ENCODE assay signal across 8 mouse cellular contexts in genomic region chr7:81932521-81933045, GRCm38 (mm10). TPM values are rescaled to one million over a fixed set of nuclear protein-coding genes. Genes with fewer than 3 reads are reported as not detected.
DNase-seq lines count a peak whose midpoint lies in the region; ATAC-seq and TF ChIP-seq lines count a peak whose summit lies in the region.

No protein-coding gene starts in this region.

- 47% methylated on average over 5 of the region's 5 CpGs for WGBS in heart, embryonic 10.5 days
- WGBS in hindbrain, embryonic 14.5 days = 33% methylated on average over 5 of the region's 5 CpGs
- 29% methylated on average over 5 of the region's 5 CpGs for WGBS in midbrain, embryonic 13.5 days

- peaks cover 15% of the 10 kb centered on the region for H3K4me1 ChIP-seq in heart, embryonic 10.5 days
- H3K4me1 ChIP-seq in cortical plate, adult 2 months (ENCODE audit: control insufficient read depth, insufficient read depth, low read length) = peaks cover 5% of the 10 kb centered on the region; the same call in 1 of the 2 replicates
- peaks cover 43% of the 10 kb centered on the region for H3K4me1 ChIP-seq in hindbrain, embryonic 14.5 days (replicated peaks; ENCODE audit: control insufficient read depth, insufficient read depth, low read length)
- H3K4me1 ChIP-seq in midbrain, embryonic 13.5 days (replicated peaks) = peaks cover 60% of the 10 kb centered on the region

- no peak for TF ChIP-seq POLR2A in cortical plate, adult 2 months (IDR thresholded peaks at IDR 0.05; ENCODE audit: extremely low read depth, insufficient read depth, low read length)

- peaks cover 31% of the 10 kb centered on the region for H3K27me3 ChIP-seq in heart, embryonic 10.5 days (ENCODE audit: insufficient read depth, poor library complexity, severe bottlenecking)
- no peaks in the 10 kb centered on the region for H3K27me3 ChIP-seq in hindbrain, embryonic 14.5 days (ENCODE audit: control insufficient read depth, insufficient read depth, low read length)
- H3K27me3 ChIP-seq in midbrain, embryonic 13.5 days = no peaks in the 10 kb centered on the region; the same call in 1 of the 2 replicates

- no peak for ATAC-seq in hindbrain, embryonic 14.5 days (ENCODE audit: low FRiP score)
- ATAC-seq in midbrain, embryonic 13.5 days = no peak
- no peak for ATAC-seq in cerebellum, adult (ENCODE audit: insufficient number of reproducible peaks, low FRiP score, low TSS enrichment)

- TF ChIP-seq CTCF in cortical plate, adult 2 months (IDR thresholded peaks at IDR 0.05; ENCODE audit: extremely low read depth, insufficient read depth, low read length) = no peak

- H3K9me3 ChIP-seq in heart, embryonic 10.5 days = no peaks in the 10 kb centered on the region
- no peaks in the 10 kb centered on the region for H3K9me3 ChIP-seq in hindbrain, embryonic 14.5 days (ENCODE audit: control insufficient read depth, low read length)
- H3K9me3 ChIP-seq in midbrain, embryonic 13.5 days = no peaks in the 10 kb centered on the region

- H3K27ac ChIP-seq in heart, embryonic 10.5 days = no peak overlapping the region
- no peak overlapping the region for H3K27ac ChIP-seq in cortical plate, adult 2 months (ENCODE audit: insufficient read depth, low read length)
- peak overlapping the region; percentile 99; the same call in 1 of the 2 replicates for H3K27ac ChIP-seq in hindbrain, embryonic 14.5 days
- peak overlapping the region; percentile 99; the same call in 1 of the 2 replicates for H3K27ac ChIP-seq in midbrain, embryonic 13.5 days

- peak overlapping the region; percentile 80 for H3K4me3 ChIP-seq in heart, embryonic 10.5 days
- H3K4me3 ChIP-seq in cortical plate, adult 2 months (ENCODE audit: insufficient read depth, low read length) = peak overlapping the region; percentile 89
- H3K4me3 ChIP-seq in hindbrain, embryonic 14.5 days (replicated peaks; ENCODE audit: low read length) = peak overlapping the region; percentile 98
- H3K4me3 ChIP-seq in midbrain, embryonic 13.5 days (replicated peaks) = peak overlapping the region; percentile 94

- DNase-seq in heart, embryonic 10.5 days (ENCODE audit: low spot score) = no peak
- no peak for DNase-seq in heart, adult 11 months
- DNase-seq in hindbrain, embryonic 14.5 days (ENCODE audit: low spot score) = no peak
- no peak for DNase-seq in frontal cortex, postnatal 25 days (ENCODE audit: low spot score in 2 of 2)
- no peak for DNase-seq in urinary bladder, postnatal 36 days (ENCODE audit: low spot score in 2 of 2)

- peak overlapping the region; percentile 75 for H3K4me2 ChIP-seq in hindbrain, embryonic 14.5 days (replicated peaks)
- peak overlapping the region; percentile 70 for H3K4me2 ChIP-seq in midbrain, embryonic 13.5 days (replicated peaks)

- H3K9ac ChIP-seq in hindbrain, embryonic 14.5 days = peak overlapping the region; percentile 99
- H3K9ac ChIP-seq in midbrain, embryonic 13.5 days (replicated peaks) = peak overlapping the region; percentile 98

- no peaks in the 10 kb centered on the region for H3K36me3 ChIP-seq in heart, embryonic 10.5 days
- no peaks in the 10 kb centered on the region for H3K36me3 ChIP-seq in hindbrain, embryonic 14.5 days (replicated peaks; ENCODE audit: control insufficient read depth, insufficient read depth)
- no peaks in the 10 kb centered on the region for H3K36me3 ChIP-seq in midbrain, embryonic 13.5 days

RNA-seq across cellular contexts. Expression of gene Hdgfl3, which starts 1.7 kb away (rescaled TPM):
- 8.4 and 13.8 TPM in 2 replicates for polyA plus RNA-seq in heart, embryonic 10.5 days (2016; fragmentation: Nextera tagmentation; extraction: Ambion mirVana)
- 40.4 and 40.9 TPM in 2 replicates for polyA plus RNA-seq in cortical plate, adult 2 months (2012; rRNA removed)
- polyA plus RNA-seq in hindbrain, embryonic 14.5 days (2014; fragmentation: Nextera tagmentation; extraction: Ambion mirVana) = 79.5 and 84.3 TPM in 2 replicates
- polyA plus RNA-seq in midbrain, embryonic 13.5 days (2015; fragmentation: Nextera tagmentation; extraction: Ambion mirVana) = 65.7 and 66.2 TPM in 2 replicates

RNA-seq across cellular contexts. Expression of gene Bnc1, which starts 59.5 kb away (rescaled TPM):
- 8.1 and 14.3 TPM in 2 replicates for polyA plus RNA-seq in heart, embryonic 10.5 days (2016; fragmentation: Nextera tagmentation; extraction: Ambion mirVana)
- polyA plus RNA-seq in cortical plate, adult 2 months (2012; rRNA removed) = not detected in 2 replicates
- polyA plus RNA-seq in hindbrain, embryonic 14.5 days (2014; fragmentation: Nextera tagmentation; extraction: Ambion mirVana) = 0.20 and 0.25 TPM in 2 replicates
- 0.05 TPM in 1 of 2 replicates, not detected in the other for polyA plus RNA-seq in midbrain, embryonic 13.5 days (2015; fragmentation: Nextera tagmentation; extraction: Ambion mirVana)

Comparison
In these comparisons a context has a peak if more than half of its experiments do, and no peak if none do; other contexts are left out.
1. H3K27ac ChIP-seq: peak in hindbrain, embryonic 14.5 days (single experiment) and midbrain, embryonic 13.5 days (single experiment); none in heart, embryonic 10.5 days (single experiment) and cortical plate, adult 2 months (single experiment).
2. Peak in every context shown above with its lines, with median percentiles within 50 percentile points of each other: H3K4me3 ChIP-seq.